Mouse (Mus musculus) MEL (cell line): ENCODE data around the gene Gadd45gip1. TPM values are rescaled to one million over a fixed set of nuclear protein-coding genes. Genes with fewer than 3 reads are reported as not detected.

ENCODE experiments used
- DNase-seq: peaks from one replicate; pipeline ENCODE4 v3.0.0; 2011; ENCODE audit warnings: low read depth, low spot score
- H3K27ac ChIP-seq: 2 replicates; pipeline ENCODE4 v1.5.1; 2012; ENCODE audit warnings: low read depth, mild to moderate bottlenecking, control low read depth, low read length, moderate library complexity; ENCODE audit not compliant: control insufficient read depth
- H3K27me3 ChIP-seq, 2 experiments: fragments of 150-350 bp in 1 of 2; sonication (generic) in 1 of 2; 2 replicates each; pipeline ENCODE4 v1.6.1; 2012; ENCODE audit warnings: low read length in 2 of 2, mild to moderate bottlenecking in 2 of 2, improper control_type of control experiment in 1 of 2, moderate library complexity in 1 of 2; ENCODE audit not compliant: insufficient read depth in 2 of 2, control insufficient read depth in 1 of 2
- H3K36me3 ChIP-seq, 2 experiments: 2 replicates each; pipeline ENCODE4 v1.6.1; 2012 to 2014; ENCODE audit warnings: low read length in 2 of 2, improper control_type of control experiment in 1 of 2, inconsistent platforms in 1 of 2, mild to moderate bottlenecking in 1 of 2; ENCODE audit not compliant: insufficient read depth in 2 of 2, control insufficient read depth in 1 of 2
- H3K4me1 ChIP-seq, 2 experiments: fragments of 150-350 bp in 1 of 2; sonication (generic) in 1 of 2; 2 replicates each; pipeline ENCODE4 v1.6.1; 2012; ENCODE audit warnings: low read length in 2 of 2, improper control_type of control experiment in 1 of 2, mild to moderate bottlenecking in 1 of 2; ENCODE audit not compliant: insufficient read depth in 2 of 2, control insufficient read depth in 1 of 2
- H3K4me3 ChIP-seq, 2 experiments: fragments of 150-350 bp in 1 of 2; sonication (generic) in 1 of 2; 2 replicates each; pipeline ENCODE4 v1.5.1; 2012; ENCODE audit warnings: low read depth in 2 of 2, low read length in 2 of 2, mild to moderate bottlenecking in 2 of 2, moderate library complexity in 2 of 2, control low read depth in 1 of 2, improper control_type of control experiment in 1 of 2; ENCODE audit not compliant: control insufficient read depth in 1 of 2, insufficient read depth in 1 of 2
- H3K79me2 ChIP-seq: 2 replicates; pipeline ENCODE4 v1.6.1; 2012; ENCODE audit warnings: mild to moderate bottlenecking, low read length, moderate library complexity; ENCODE audit not compliant: control insufficient read depth, poor library complexity, insufficient read depth
- H3K9ac ChIP-seq: 2 replicates; pipeline ENCODE4 v1.6.1; 2012; ENCODE audit warnings: low read depth, mild to moderate bottlenecking, control low read depth, low read length, moderate library complexity; ENCODE audit not compliant: control insufficient read depth, poor library complexity, severe bottlenecking
- H3K9me3 ChIP-seq: fragments of 150-350 bp; sonication (generic); replicated peaks from 2 replicates; pipeline ENCODE4 v1.6.1; 2012; ENCODE audit warnings: mild to moderate bottlenecking, low read length, improper control_type of control experiment, moderate library complexity; ENCODE audit not compliant: insufficient read depth
- CHD2 ChIP-seq: IDR thresholded peaks from 2 replicates; pipeline ENCODE4 v1.6.1; 2011; ENCODE audit warnings: low read length, improper control_type of control experiment
- CTCF ChIP-seq, 3 experiments: IDR thresholded peaks in 2 of 3; conservative IDR thresholded peaks in 1 of 3; 2 replicates each; pipeline ENCODE4 v1.5.1; 2011 to 2012; ENCODE audit warnings: low read length in 3 of 3, low read depth in 2 of 3, mild to moderate bottlenecking in 2 of 3, improper control_type of control experiment in 1 of 3, inconsistent platforms in 1 of 3, mixed read lengths in 1 of 3, moderate library complexity in 1 of 3; ENCODE audit not compliant: control insufficient read depth in 1 of 3, insufficient read depth in 1 of 3, poor library complexity in 1 of 3, severe bottlenecking in 1 of 3
- ELF1 ChIP-seq: IDR thresholded peaks from 2 replicates; pipeline ENCODE4 v1.6.1; 2014; ENCODE audit warnings: low read depth, mild to moderate bottlenecking, inconsistent platforms, low read length, improper control_type of control experiment, moderate library complexity
- EP300 ChIP-seq, 2 experiments: IDR thresholded peaks; 2 replicates each; pipeline ENCODE4 v1.6.1; 2011; ENCODE audit warnings: improper control_type of control experiment in 2 of 2, low read length in 2 of 2, low read depth in 1 of 2, mild to moderate bottlenecking in 1 of 2
- JUND ChIP-seq: IDR thresholded peaks from 2 replicates; pipeline ENCODE4 v1.6.1; 2011; ENCODE audit warnings: low read depth, mild to moderate bottlenecking, improper control_type of control experiment, low read length
- MAFK ChIP-seq: IDR thresholded peaks from 2 replicates; pipeline ENCODE4 v1.6.1; 2011; ENCODE audit warnings: low read depth, mild to moderate bottlenecking, low read length, improper control_type of control experiment, borderline replicate concordance
- MAZ ChIP-seq: IDR thresholded peaks from 2 replicates; pipeline ENCODE4 v1.6.1; 2012; ENCODE audit warnings: low read depth, mild to moderate bottlenecking, inconsistent platforms, low read length, improper control_type of control experiment
- MXI1 ChIP-seq: IDR thresholded peaks from 2 replicates; pipeline ENCODE4 v1.6.1; 2011; ENCODE audit warnings: mild to moderate bottlenecking, low read depth, low read length, improper control_type of control experiment
- POLR2A ChIP-seq, 2 experiments: IDR thresholded peaks; 2 replicates each; pipeline ENCODE4 v1.6.1; 2011 to 2012; ENCODE audit warnings: low read length in 2 of 2, mild to moderate bottlenecking in 2 of 2, control low read depth in 1 of 2, improper control_type of control experiment in 1 of 2, low read depth in 1 of 2, moderate library complexity in 1 of 2; ENCODE audit not compliant: control insufficient read depth in 1 of 2, insufficient read depth in 1 of 2, poor library complexity in 1 of 2
- POLR2AphosphoS2 ChIP-seq: IDR thresholded peaks from 2 replicates; pipeline ENCODE4 v1.6.1; 2011; ENCODE audit warnings: low read length, improper control_type of control experiment
- RAD21 ChIP-seq: IDR thresholded peaks from 2 replicates; pipeline ENCODE4 v1.6.1; 2011; ENCODE audit warnings: mild to moderate bottlenecking, low read depth, low read length, improper control_type of control experiment
- RCOR1 ChIP-seq: IDR thresholded peaks from 2 replicates; pipeline ENCODE4 v1.6.1; 2012; ENCODE audit warnings: low read depth, mild to moderate bottlenecking, inconsistent platforms, low read length, improper control_type of control experiment
- TCF12 ChIP-seq: IDR thresholded peaks from 2 replicates; pipeline ENCODE4 v1.6.1; 2014; ENCODE audit warnings: low read depth, mild to moderate bottlenecking, inconsistent platforms, low read length, improper control_type of control experiment, moderate library complexity
- UBTF ChIP-seq: IDR thresholded peaks from 2 replicates; pipeline ENCODE4 v1.6.1; 2012; ENCODE audit warnings: low read depth, mild to moderate bottlenecking, inconsistent platforms, low read length, improper control_type of control experiment, moderate library complexity, borderline replicate concordance; ENCODE audit not compliant: insufficient read depth
- USF1 ChIP-seq: IDR thresholded peaks from 2 replicates; pipeline ENCODE4 v1.6.1; 2014; ENCODE audit warnings: low read depth, mild to moderate bottlenecking, inconsistent platforms, low read length, improper control_type of control experiment, moderate library complexity
- USF2 ChIP-seq, 2 experiments: IDR thresholded peaks; 2 replicates each; pipeline ENCODE4 v1.6.1; 2011 to 2012; ENCODE audit warnings: improper control_type of control experiment in 2 of 2, low read length in 2 of 2, borderline replicate concordance in 1 of 2, inconsistent platforms in 1 of 2, low read depth in 1 of 2, mild to moderate bottlenecking in 1 of 2; ENCODE audit not compliant: insufficient read depth in 1 of 2
- ZKSCAN1 ChIP-seq: IDR thresholded peaks from 2 replicates; pipeline ENCODE4 v1.6.1; 2012; ENCODE audit warnings: low read depth, mild to moderate bottlenecking, inconsistent platforms, low read length, improper control_type of control experiment, moderate library complexity
- ZNF384 ChIP-seq: IDR thresholded peaks from 2 replicates; pipeline ENCODE4 v1.6.1; 2012; ENCODE audit warnings: low read depth, mild to moderate bottlenecking, inconsistent platforms, low read length, improper control_type of control experiment
- polyA plus RNA-seq, 2 experiments: library from polyadenylated mRNA; stranded (reverse) in 1 of 2; unstranded in 1 of 2; fragments of >175 nt in 1 of 2; fragments of >200 nt in 1 of 2; gene quantifications; 2 replicates each; pipeline versions ENCODE4 v1.2.1 to v1.2.4; 2012; ENCODE audit warnings: low replicate concordance in 2 of 2, low read depth in 1 of 2; ENCODE audit not compliant: insufficient read length in 2 of 2, insufficient read depth in 1 of 2, missing spikeins in 1 of 2
- total RNA-seq: library from RNA; depleted of rRNA; stranded (reverse); fragments of 300-350 nt; gene quantifications from 2 replicates; pipeline ENCODE4 v1.2.3, GENCODE M21; 2012

Gene Gadd45gip1
- total and polyA plus RNA-seq, 3 experiments, result 51.8 to 62.9 TPM; not detected in 1

DNA sequence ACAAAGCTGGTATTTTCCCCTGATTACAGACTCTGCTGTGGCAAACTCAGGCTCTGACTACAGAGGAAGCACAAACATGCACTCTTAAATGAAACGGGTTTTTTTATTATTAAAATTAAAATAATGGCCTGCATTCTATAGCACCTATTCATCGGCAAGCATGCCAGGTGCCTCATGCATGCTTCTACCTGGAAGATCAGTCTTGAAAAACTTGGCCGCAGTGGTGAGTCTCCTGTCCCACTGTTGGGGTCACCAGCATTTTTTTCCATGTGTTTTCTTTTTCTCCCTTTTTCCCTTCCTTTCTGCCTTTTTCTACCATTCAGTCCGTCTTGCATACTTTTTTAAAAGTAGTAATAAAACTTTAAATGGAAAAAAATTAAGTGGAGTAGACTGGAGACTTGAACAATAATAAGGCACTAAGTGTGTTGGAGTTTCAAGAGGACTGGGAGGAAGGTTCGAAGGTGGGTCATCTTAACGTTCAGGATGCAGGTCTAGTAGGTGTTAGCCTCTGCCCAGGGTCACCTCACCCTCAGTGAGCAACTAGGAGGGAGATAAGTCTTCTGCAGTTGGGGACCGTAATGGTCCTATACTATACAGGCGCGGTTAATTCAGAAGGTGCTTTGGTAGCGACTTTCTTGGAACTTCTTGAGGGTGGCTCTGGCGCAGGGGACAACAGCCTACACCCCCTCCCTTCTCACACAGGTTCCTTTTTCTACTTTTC lies 48.0 kb upstream of the Gadd45gip1 start:
- peaks cover 2% of the 10 kb centered on the region; the same call in 1 of the 2 replicates for H3K79me2 ChIP-seq
- no peaks in the 10 kb centered on the region for H3K27me3 ChIP-seq

DNA sequence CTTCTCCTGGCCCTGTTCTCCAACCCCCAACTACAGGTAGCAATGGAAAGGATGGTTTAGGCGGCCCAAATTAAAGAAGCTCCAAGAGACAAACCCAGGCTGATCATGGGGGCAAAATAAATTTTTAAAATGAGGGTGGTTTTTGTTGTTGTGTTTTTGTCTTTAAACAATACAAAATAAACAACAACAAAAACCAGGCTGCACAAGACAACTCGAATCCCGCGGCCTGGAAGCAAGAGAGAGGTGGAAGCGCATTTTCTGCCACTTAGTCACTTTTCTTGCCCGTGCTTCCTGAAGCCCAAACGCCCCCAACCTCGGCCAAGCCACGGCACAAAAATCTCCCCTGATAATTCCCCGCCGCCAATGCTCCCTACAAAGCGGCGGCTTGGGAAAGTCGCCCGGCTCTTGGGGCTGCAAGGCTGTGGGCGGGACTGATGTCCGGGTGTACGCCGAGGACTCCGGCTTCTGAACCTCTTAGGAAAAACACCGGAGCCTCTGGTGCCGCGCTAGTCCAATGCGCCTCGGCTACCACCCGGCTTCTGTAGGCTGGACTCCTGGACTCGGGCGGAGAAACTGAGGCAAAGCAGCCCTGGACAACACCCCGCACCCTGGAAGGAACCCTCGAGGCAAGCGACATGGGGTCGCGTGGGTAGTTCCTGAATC lies 47.3 kb upstream of the Gadd45gip1 start:
- Histone ChIP-seq H3K4me1 (no peaks in the 10 kb centered on the region), H3K4me3 (no peak overlapping the region)
- no peak for TF ChIP-seq MXI1
- TF ChIP-seq ZKSCAN1, result no peak
- no peak for TF ChIP-seq POLR2AphosphoS2
- no peak for TF ChIP-seq POLR2A (IDR thresholded peaks at IDR 0.05; ENCODE audit: control insufficient read depth in 1 of 2, insufficient read depth in 1 of 2, low read depth in 1 of 2, low read length in 2 of 2, poor library complexity in 1 of 2)
- no peak for TF ChIP-seq ELF1
- TF ChIP-seq TCF12, result no peak
- TF ChIP-seq USF2 (IDR thresholded peaks at IDR 0.05; ENCODE audit: borderline replicate concordance in 1 of 2, insufficient read depth in 1 of 2, low read depth in 1 of 2, low read length in 2 of 2), result no peak
- no peak for TF ChIP-seq EP300 (IDR thresholded peaks at IDR 0.05; ENCODE audit: low read depth in 1 of 2, low read length in 2 of 2)
- TF ChIP-seq RAD21, result no peak
- TF ChIP-seq ZNF384, result no peak
- TF ChIP-seq CTCF (IDR thresholded peaks at IDR 0.05 in 2 of 3, conservative IDR thresholded peaks at IDR 0.05 in 1 of 3; ENCODE audit: control insufficient read depth in 1 of 3, insufficient read depth in 1 of 3, low read depth in 2 of 3, low read length in 3 of 3, poor library complexity in 1 of 3, severe bottlenecking in 1 of 3), result no peak
- no peak for TF ChIP-seq MAFK
- TF ChIP-seq USF1, result no peak
- TF ChIP-seq RCOR1, result no peak
- TF ChIP-seq CHD2, result no peak
- TF ChIP-seq JUND, result no peak
- TF ChIP-seq UBTF, result no peak
- TF ChIP-seq, all 39 proteins: peak for 0
- no peak overlapping the region for H3K27ac ChIP-seq
- no peak for DNase-seq
- no peak overlapping the region for H3K9ac ChIP-seq
- peaks cover 5% of the 10 kb centered on the region; the same call in 1 of the 2 replicates for H3K79me2 ChIP-seq
- no peaks in the 10 kb centered on the region for H3K9me3 ChIP-seq
- no peaks in the 10 kb centered on the region; a peak in 1 of 4 replicates for H3K36me3 ChIP-seq
- no peaks in the 10 kb centered on the region for H3K27me3 ChIP-seq

More for the DNA sequence above, 48.0 kb upstream of the Gadd45gip1 start:
- no peak for DNase-seq
- Histone ChIP-seq H3K4me1 (no peaks in the 10 kb centered on the region), H3K9me3 (no peaks in the 10 kb centered on the region), H3K36me3 (no peaks in the 10 kb centered on the region; a peak in 1 of 4 replicates), H3K27ac (no peak overlapping the region), H3K4me3 (no peak overlapping the region), H3K9ac (no peak overlapping the region)
- no peak for TF ChIP-seq MAZ
